Mouse (Mus musculus) lung, embryonic 15.5 days (tissue): ENCODE data around the gene 2810408A11Rik. TPM values are rescaled to one million over a fixed set of nuclear protein-coding genes. Genes with fewer than 3 reads are reported as not detected.

ENCODE experiments used
- ATAC-seq: fragments of 200-750 bp; cut with Nextera tagmentation; 2 replicates; pipeline ENCODE4 v1.8.0; 2017; ENCODE audit warnings: moderate number of reproducible peaks, borderline replicate concordance; ENCODE audit not compliant: low FRiP score, low TSS enrichment; ENCODE audit errors: extremely low read depth
- H3K27ac ChIP-seq: fragments of 300-500 bp; sonication (generic); 2 replicates; pipeline ENCODE4 v1.5.1; 2015; ENCODE audit warnings: moderate library complexity, mild to moderate bottlenecking, inconsistent platforms
- H3K27me3 ChIP-seq: fragments of 300-500 bp; sonication (generic); 2 replicates; pipeline ENCODE4 v1.6.1; 2015; ENCODE audit warnings: inconsistent platforms
- H3K36me3 ChIP-seq: fragments of 300-500 bp; sonication (generic); 2 replicates; pipeline ENCODE4 v1.6.1; 2015; ENCODE audit warnings: inconsistent platforms
- H3K4me1 ChIP-seq: fragments of 300-500 bp; sonication (generic); 2 replicates; pipeline ENCODE4 v1.6.1; 2015; ENCODE audit warnings: inconsistent platforms
- H3K4me2 ChIP-seq: fragments of 300-500 bp; sonication (generic); 2 replicates; pipeline ENCODE4 v1.6.1; 2015; ENCODE audit warnings: inconsistent platforms, mild to moderate bottlenecking, moderate library complexity
- H3K4me3 ChIP-seq: fragments of 300-500 bp; sonication (generic); 2 replicates; pipeline ENCODE4 v1.5.1; 2015; ENCODE audit warnings: mild to moderate bottlenecking, inconsistent platforms
- H3K9ac ChIP-seq: fragments of 300-500 bp; sonication (generic); 2 replicates; pipeline ENCODE4 v1.6.1; 2015; ENCODE audit warnings: inconsistent platforms
- H3K9me3 ChIP-seq: fragments of 300-500 bp; sonication (generic); 2 replicates; pipeline ENCODE4 v1.6.1; 2016; ENCODE audit warnings: inconsistent platforms
- WGBS: fragments of 180-500 bp; shearing (Covaris S2); methylation state at CpG from one replicate; pipeline ENCODE4 v1.1.7; 2015; 5-methylcytosine and 5-hydroxymethylcytosine counted together
- polyA plus RNA-seq: library from polyadenylated mRNA; unstranded; fragments of >200 nt; fragmentation: Nextera tagmentation; extraction: Ambion mirVana; gene quantifications from 2 replicates; pipeline ENCODE4 v1.2.1, GENCODE M21; 2015

The 2810408A11Rik gene
- polyA plus RNA-seq, 1 experiment from 2014 or later: 13.0 TPM

DNA sequence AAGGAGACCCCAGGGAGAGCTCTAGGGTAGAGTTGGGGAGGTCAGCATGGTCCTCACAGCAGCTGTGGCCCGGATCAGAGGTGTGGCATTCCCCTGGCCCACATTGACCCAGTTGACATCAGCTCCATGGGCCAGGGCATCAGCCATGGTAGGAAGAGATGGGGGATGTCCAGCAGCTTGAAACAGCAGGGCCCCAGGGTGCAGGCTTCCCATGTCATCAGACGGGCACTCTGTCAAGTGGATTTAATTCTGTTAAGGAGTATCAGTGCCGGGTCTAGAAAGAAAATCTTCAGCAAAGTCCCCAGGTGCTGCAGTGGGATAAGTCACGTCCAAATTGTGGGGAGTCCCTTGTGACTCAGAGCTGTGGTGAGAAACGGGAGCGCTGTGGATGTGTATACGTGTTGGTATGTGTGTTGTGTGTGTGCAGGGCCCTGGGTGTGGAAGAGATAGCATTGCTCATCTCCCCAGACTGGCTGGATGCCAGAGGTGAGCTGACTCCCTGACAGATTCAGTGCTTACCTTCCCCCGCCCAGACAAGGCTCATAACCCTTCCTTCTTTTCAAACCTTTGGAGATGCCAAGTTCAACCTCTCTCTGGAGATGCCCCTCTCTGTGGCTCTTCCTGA lies 17.1 kb downstream of the 2810408A11Rik start:
- no peak for ATAC-seq
- Histone ChIP-seq H3K9ac (no peak overlapping the region), H3K27ac (0 out of 2 replicates have a peak overlapping the region, but pooled peaks have one; percentile 32), H3K4me1 (peaks cover 38% of the 10 kb centered on the region), H3K4me3 (no peak overlapping the region), H3K4me2 (no peak overlapping the region), H3K36me3 (no peaks in the 10 kb centered on the region), H3K9me3 (no peaks in the 10 kb centered on the region), H3K27me3 (no peaks in the 10 kb centered on the region)
- 75% methylated on average over 8 of the region's 8 CpGs for WGBS

DNA sequence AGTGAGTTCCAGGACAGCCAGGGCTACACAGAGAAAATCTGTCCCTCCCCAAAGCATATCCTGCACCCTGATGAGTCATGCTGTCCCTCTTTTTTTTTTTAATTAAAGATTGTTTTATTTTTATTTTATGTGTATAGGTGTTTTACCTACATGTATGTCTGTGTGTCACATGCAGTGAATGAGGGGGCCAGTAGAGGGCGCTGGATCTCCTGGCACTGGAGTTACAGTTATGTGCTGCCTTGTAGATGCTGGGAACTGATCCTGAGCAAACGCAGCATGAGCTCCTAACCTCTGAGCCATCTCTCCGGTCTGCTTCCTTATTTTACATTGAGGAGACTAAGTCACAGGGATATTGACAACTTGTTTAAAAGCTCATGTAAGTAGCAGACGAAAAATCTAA lies 17.7 kb downstream of the 2810408A11Rik start:
- no peak overlapping the region for H3K4me2 ChIP-seq
- H3K9me3 ChIP-seq: no peaks in the 10 kb centered on the region
- 58% methylated on average over 4 of the region's 4 CpGs for WGBS
- peaks cover 44% of the 10 kb centered on the region for H3K4me1 ChIP-seq
- H3K4me3 ChIP-seq: no peak overlapping the region
- H3K27ac ChIP-seq: no peak overlapping the region
- no peaks in the 10 kb centered on the region for H3K36me3 ChIP-seq
- no peak for ATAC-seq
- H3K27me3 ChIP-seq: no peaks in the 10 kb centered on the region
- H3K9ac ChIP-seq: no peak overlapping the region

DNA sequence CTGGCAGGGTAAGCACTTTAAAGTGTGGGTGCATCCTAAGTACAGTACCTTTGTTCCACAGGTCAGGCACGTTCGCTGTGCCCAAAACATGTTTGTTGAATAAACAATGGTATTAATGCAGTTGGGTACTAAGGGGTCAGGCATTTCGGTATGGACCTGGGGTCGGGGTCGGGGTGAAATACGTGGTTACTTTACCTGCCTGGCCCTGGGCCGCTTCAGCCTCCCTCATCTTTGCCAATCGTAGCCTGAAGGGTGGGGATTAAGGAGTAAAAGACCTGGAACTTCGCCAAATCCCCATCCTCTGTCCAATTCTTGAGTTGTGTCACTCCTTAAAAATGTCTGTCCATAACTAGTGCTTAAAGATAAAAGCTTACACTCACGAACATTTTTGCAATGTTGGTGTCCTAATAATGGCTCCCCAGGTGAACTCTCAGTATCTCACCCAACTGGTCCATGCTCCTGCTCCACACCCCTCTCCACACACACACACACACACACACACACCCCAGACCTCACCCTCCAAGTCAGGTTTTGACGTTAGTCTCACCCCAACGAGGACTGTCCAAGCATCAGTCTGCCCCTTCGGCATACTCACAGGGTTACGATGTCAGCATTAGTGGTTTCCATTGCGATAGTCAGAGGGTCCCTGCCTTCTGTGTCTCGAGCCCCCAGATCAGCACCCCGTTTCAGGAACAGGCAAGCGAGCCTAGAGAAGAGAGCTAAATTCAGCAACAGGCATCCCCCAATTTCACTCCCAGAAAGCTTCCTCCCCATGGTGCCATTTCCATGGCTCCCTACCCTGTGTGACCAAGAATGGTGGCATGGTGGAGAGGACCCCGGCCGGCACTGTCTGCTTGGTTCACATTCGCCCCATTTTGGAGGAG lies 18.8 kb downstream of the 2810408A11Rik start:
- H3K36me3 ChIP-seq: no peaks in the 10 kb centered on the region
- peak overlapping the region; percentile 51 for H3K4me3 ChIP-seq
- H3K27me3 ChIP-seq: no peaks in the 10 kb centered on the region
- H3K4me2 ChIP-seq: peak overlapping the region; percentile 78
- H3K4me1 ChIP-seq: peaks cover 54% of the 10 kb centered on the region
- ATAC-seq: no peak
- peak overlapping the region; percentile 51 for H3K9ac ChIP-seq
- H3K9me3 ChIP-seq: no peaks in the 10 kb centered on the region
- peak overlapping the region; percentile 94 for H3K27ac ChIP-seq
- WGBS: 54% methylated on average over 21 of the region's 21 CpGs

DNA sequence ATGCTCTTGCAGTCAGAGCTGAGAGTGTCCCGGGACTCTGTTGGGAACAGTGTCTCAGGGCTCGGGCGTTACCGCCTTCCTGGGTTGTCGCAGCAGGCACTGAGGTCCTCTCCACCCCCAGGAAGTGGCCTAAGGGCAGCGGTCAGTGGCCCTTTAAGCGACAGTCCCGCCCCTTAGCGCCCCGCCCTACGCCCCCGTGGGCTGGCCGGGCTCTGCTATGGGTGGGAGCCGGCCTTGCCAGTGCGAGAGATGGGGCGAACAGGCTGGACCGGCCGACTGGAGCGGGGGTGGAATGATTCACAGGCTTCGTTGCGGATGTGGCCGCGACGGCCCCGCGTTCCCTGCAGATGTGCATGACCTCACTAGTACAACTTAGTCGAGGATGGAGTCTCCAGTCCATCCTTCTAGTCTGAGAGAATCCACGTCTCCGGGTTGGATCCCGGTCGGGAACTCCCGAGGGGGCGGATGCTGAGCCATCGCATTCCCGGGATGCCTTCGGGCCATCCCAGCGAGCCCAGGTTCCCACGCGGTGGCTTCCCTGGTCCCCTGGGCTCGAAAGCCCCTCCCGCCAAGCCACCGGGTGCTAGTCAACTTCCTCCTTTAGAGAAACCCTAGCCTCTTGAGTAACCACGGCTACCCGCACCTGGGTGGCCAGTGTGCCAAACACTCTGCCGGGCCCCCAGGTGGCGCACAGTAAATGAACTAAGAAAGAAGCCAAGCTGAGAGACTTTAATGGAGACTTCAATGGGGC lies 19.8 kb downstream of the 2810408A11Rik start, which contains the start of gene Kctd11:
Kctd11 (minus strand) TSS at position 554 of the 751 bp plus-strand sequence.
- Histone ChIP-seq H3K4me1 (peaks cover 64% of the 10 kb centered on the region), H3K27ac (peak within 1 kb of the TSS; percentile 94), H3K9ac (peak within 1 kb of the TSS; percentile 51), H3K9me3 (no peaks in the 10 kb centered on the region), H3K4me3 (peak within 1 kb of the TSS; percentile 51), H3K4me2 (peak within 1 kb of the TSS; percentile 78), H3K27me3 (no peaks in the 10 kb centered on the region), H3K36me3 (no peaks in the 10 kb centered on the region)
- peak; percentile 92 for ATAC-seq
- WGBS: 0% methylated on average over 46 of the region's 46 CpGs

DNA sequence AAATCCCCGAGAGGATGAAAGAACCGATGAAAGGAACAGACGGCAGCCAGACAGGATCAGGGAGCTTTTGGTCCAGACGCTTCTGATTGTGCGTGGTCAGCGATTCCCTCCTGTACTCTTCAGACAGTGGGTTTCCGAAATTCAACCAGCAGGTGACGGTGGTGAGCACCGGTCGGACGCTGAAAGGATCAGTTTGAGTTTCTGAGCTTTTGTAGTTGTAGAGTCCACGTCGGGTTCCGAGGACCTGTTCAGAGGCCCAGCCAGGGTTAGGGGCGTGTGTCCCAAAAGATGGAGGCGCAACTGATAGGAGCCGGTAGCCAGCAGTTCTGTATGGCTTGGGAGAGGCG lies 20.3 kb downstream of the 2810408A11Rik start:
- Histone ChIP-seq H3K9me3 (no peaks in the 10 kb centered on the region), H3K36me3 (no peaks in the 10 kb centered on the region), H3K27ac (peak overlapping the region; percentile 94), H3K4me2 (peak overlapping the region; percentile 78), H3K27me3 (no peaks in the 10 kb centered on the region), H3K4me3 (peak overlapping the region; percentile 51), H3K9ac (peak overlapping the region; percentile 51), H3K4me1 (peaks cover 69% of the 10 kb centered on the region)
- 0% methylated on average over 18 of the region's 18 CpGs for WGBS
- peak; percentile 20 for ATAC-seq

DNA sequence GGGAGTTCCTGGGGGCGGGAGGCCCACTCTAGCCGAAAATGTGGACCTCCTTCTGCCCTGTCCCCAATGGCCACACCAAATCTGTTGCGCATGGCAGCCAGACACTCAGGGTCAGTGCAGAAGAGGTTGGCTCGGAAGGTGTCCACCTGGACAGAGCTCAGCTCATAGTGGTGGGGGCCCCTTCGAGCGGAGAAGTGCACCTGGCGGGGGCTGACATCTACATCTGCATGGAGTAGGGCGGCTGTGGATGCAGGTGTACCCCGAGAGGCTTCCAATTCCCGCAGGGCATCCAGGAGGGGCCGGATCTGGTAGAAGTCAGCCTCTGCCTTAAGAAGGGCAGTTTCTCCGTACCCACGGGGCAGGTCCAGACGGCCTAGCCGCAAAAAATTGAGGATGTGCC lies 21.1 kb downstream of the 2810408A11Rik start:
- H3K9ac ChIP-seq: peak overlapping the region; percentile 51
- no peaks in the 10 kb centered on the region for H3K9me3 ChIP-seq
- peaks cover 72% of the 10 kb centered on the region for H3K4me1 ChIP-seq
- H3K36me3 ChIP-seq: no peaks in the 10 kb centered on the region
- H3K27ac ChIP-seq: no peak overlapping the region
- H3K4me3 ChIP-seq: peak overlapping the region; percentile 51
- WGBS: 41% methylated on average over 15 of the region's 15 CpGs
- ATAC-seq: no peak
- no peaks in the 10 kb centered on the region for H3K27me3 ChIP-seq
- peak overlapping the region; percentile 78 for H3K4me2 ChIP-seq

DNA sequence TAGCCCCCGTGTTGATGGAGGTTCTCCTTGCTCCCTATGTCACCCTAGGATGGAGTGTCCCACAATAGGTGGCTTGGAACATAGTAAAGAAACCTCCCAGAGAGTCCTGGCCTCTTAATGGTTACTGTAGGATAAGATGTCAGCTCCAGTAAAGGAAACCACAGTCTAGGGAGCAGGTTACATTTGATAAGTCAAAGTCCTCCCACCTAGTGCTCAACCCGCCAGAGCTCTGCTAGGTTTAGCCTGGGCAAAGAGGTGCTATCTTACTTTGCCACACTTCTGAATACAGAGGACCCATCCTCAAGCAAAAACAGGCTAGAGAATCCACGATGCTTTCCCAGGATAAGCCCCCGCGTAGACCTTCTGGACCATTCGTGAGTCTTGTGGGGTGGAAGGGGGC lies 21.8 kb downstream of the 2810408A11Rik start:
- Histone ChIP-seq H3K27ac (no peak overlapping the region), H3K9ac (no peak overlapping the region), H3K4me1 (peaks cover 67% of the 10 kb centered on the region), H3K9me3 (no peaks in the 10 kb centered on the region), H3K4me2 (peak overlapping the region; percentile 78), H3K27me3 (no peaks in the 10 kb centered on the region), H3K36me3 (no peaks in the 10 kb centered on the region), H3K4me3 (peak overlapping the region; percentile 0; the same call in 1 of the 2 replicates)
- ATAC-seq: no peak
- WGBS: 77% methylated on average over 6 of the region's 6 CpGs

DNA sequence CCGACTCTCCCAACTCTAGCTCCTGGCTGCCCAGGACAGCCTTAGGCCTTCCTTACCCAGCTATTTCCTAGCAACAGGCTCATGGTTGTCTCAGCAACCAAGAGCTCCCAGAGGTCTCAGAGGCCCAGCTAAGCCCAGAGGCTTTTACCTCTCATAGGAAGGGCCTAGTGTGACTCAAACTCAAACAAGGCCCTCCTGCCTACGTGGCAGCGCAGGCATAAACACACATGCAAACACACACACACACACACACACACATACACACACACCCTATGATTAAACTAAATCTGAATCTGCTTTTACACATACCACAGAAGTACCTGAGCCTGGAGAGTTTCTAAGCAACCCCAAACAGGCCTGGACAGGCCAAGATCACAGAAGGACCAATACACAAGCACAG lies 22.4 kb downstream of the 2810408A11Rik start:
- Histone ChIP-seq H3K9me3 (no peaks in the 10 kb centered on the region), H3K9ac (no peak overlapping the region), H3K27ac (no peak overlapping the region), H3K4me3 (no peak overlapping the region), H3K27me3 (no peaks in the 10 kb centered on the region), H3K4me2 (no peak overlapping the region), H3K4me1 (peaks cover 64% of the 10 kb centered on the region), H3K36me3 (no peaks in the 10 kb centered on the region)
- no peak for ATAC-seq
- 76% methylated on average over 3 of the region's 3 CpGs for WGBS

DNA sequence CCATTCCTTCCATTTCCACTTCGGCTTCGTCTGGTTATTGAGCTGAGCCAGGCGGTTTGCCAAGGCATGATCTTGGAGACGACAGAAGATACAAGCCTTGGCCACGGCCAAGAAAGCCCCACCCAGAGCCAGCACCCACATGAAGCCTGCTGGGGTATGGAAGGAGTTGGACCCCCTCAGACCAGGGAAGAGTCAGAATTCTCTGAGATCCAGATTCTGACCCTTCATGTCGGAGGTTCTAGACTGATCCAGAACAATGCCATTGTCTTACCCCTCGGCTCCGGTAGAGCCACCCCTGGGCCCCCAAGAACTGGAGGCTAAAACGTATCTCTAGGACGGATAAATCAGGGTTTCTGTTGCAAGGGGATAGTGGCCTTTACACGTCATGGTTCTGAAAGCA lies 22.9 kb downstream of the 2810408A11Rik start, which contains the start of gene Tmem95:
Tmem95 (minus strand) TSS at position 141 of the 400 bp plus-strand sequence.
- Histone ChIP-seq H3K4me2 (peak within 1 kb of the TSS; percentile 78), H3K36me3 (no peaks in the 10 kb centered on the region), H3K9me3 (no peaks in the 10 kb centered on the region), H3K4me3 (peak within 1 kb of the TSS; percentile 4), H3K9ac (no peak within 1 kb of the TSS), H3K4me1 (peaks cover 64% of the 10 kb centered on the region), H3K27me3 (no peaks in the 10 kb centered on the region), H3K27ac (peak within 1 kb of the TSS; percentile 60)
- no peak for ATAC-seq
- 79% methylated on average over 11 of the region's 11 CpGs for WGBS

DNA sequence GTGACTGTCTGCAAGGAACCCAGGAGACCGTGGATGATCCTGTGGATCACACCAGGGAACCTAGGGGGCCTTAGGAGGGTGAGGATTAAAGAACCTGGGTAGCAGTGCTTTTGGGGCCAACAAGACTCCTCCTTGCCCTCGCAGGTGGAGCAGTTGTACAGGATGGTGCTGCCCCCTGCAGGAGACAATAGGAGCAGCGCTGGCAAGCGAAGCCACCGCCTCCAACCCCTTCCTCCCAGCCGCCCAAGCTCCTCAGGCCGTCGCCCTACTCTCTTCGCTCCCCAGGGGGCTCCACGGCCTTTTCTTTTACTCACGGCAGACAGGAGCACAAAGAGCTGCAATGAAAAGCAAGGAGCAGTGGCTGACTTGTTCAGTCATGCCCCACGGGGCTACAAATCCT lies 23.9 kb downstream of the 2810408A11Rik start:
- no peak overlapping the region for H3K9ac ChIP-seq

DNA sequence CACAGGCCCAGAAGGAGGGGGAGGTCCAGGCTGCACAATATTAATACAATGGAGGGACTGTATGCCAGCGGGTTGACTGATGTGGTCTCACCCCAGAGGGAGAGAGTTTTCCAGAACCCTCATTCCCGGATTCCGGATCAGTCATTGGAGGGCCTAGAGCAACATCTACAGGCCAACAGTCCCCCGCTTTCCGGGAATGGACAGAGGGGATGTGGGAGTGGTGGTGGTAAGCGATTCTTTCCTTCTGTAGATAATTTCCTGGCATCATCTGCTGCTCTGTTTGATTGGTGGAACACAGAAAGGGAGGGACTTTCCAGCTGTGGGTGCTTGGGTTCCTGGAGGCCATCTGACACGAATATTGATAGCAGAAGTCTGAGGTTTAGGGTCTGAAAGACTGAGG lies 24.6 kb downstream of the 2810408A11Rik start:
- Histone ChIP-seq H3K27ac (peak overlapping the region; percentile 60), H3K27me3 (no peaks in the 10 kb centered on the region), H3K4me1 (peaks cover 51% of the 10 kb centered on the region), H3K9ac (no peak overlapping the region), H3K4me2 (peak overlapping the region; percentile 3; the same call in 1 of the 2 replicates), H3K36me3 (no peaks in the 10 kb centered on the region), H3K9me3 (no peaks in the 10 kb centered on the region), H3K4me3 (no peak overlapping the region)
- WGBS: 16% methylated on average over 7 of the region's 7 CpGs
- peak; percentile 15; the same call in 1 of the 2 replicates for ATAC-seq

More for the DNA sequence above, 23.9 kb downstream of the 2810408A11Rik start:
- peak; percentile 19; the same call in 1 of the 2 replicates for ATAC-seq
- Histone ChIP-seq H3K4me3 (peak overlapping the region; percentile 4; the same call in 1 of the 2 replicates), H3K27me3 (no peaks in the 10 kb centered on the region), H3K36me3 (no peaks in the 10 kb centered on the region), H3K4me2 (peak overlapping the region; percentile 40), H3K9me3 (no peaks in the 10 kb centered on the region), H3K27ac (peak overlapping the region; percentile 60), H3K4me1 (peaks cover 58% of the 10 kb centered on the region)
- WGBS: 5% methylated on average over 12 of the region's 12 CpGs
